Mouse (Mus musculus): ENCODE results near the gene Cenpp. TPM values are rescaled to one million over a fixed set of nuclear protein-coding genes. Genes with fewer than 3 reads are reported as not detected.

Cenpp gene
- total RNA-seq (2023) = 1 to 10 TPM; 6.8 to 7.1 TPM

DNA sequence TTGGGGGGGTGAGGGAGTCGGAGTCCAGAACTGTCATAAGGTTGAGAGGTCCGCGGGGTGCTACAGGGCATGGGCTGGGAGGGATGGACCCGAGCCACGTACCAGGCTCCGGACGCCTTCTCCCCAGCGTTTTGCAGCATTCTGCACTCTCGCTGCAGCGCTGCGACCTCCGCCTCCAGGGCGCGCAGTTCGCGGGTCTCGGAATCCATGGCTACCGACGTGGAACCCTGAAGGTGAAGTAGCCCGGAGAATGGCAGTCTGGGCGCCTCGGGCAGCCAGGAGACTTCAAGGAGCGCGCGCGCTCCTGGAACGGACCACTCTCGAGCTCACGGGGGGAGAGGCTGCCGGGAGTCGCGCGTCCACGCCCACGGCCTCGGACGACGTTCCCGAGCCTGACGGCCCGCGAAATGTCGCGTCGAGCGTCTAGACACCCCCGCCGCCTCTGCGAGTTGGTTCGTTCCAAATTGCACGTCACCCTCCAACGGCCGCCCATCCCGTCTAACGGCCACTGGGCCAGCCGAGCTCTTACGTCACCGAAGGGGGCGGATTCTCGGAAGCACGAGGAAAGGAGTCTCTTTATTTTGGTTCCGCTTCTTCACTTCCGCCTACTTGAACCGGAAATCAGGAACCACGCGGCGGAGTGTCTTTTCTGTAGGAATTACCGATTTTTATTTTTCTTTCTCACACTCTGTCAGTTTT, at the start of gene Cenpp, which contains the start of gene Nol8:
Cenpp (minus strand) TSS at position 305 of the 699 bp plus-strand sequence.
Nol8 (plus strand) TSS at position 598 of the 699 bp plus-strand sequence.

GRCm38 (mm10) chr13:49681351-49682232, 29.0 kb upstream of the Cenpp start, which contains the start of gene Iars:
Iars (plus strand) TSS chr13:49682100.

GRCm38 (mm10) chr13:49607714-49608113, 44.9 kb downstream of the Cenpp start, which contains the start of gene Ogn:
Ogn (plus strand) TSS chr13:49608046.

DNA sequence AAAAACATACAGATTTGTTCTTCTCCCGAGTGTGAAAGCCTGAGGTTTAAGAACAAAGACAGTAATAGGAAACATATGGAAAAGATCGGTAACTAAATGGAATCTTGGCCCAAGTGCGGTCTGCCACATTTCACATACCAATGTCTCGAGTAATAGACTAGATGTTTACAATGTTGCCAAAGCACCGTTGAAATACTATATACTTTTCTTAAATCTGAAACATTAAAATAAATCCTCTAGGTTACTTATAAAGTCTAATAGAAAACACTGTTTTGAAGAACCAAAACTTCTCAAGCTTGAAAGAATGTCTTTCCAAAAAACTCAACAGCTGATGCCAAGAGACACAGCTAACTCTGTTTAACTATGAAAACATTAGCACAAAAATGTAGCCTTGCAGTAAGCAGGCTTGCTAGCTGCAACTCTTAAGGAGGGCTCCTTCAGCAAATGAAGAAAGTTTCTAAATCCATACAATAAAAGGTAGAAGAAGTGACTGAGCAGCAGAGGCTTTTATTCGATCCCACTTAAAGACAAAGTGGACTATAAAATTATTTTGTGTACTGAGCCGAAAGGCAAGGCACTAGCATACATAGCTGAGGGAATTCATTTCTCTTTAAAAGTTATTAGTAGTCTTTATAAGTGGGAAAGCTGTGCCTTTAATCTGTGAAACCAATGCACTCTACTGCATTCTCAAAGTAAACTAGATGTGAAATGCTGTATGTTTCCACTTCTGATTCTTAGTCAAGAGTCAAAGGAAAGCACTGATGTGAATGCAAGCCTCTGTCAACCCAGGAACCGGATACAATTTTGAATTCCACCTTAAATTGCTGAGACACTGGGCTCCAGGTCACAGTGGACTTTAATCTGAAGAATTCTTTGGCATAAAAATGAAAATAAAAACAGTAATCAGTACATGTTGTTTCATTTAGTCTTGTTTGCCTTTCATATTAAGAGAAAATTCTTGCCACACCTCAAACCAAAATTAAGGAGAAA, 70.7 kb downstream of the Cenpp start, which contains the start of gene Omd:
Omd (plus strand) TSS at position 922 of the 990 bp plus-strand sequence.

DNA sequence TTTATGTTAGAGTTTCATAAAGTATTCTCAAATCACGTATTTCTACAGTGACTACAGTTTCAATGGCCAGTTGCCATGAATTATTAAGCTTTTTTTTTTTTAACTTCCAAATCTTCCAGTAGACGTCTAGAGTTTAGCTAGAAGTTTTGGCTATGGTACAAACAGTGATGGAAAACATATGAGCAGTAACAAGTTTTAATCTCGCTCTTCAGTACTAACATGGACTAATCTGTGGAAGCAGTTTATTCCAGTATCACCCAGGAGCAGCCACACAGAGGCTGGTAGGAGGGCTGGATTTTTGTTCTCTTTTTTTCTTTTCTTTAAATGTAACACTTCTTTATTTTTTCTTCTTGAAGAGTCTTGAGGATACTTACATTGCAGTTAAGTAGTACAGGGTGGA, 108.3 kb downstream of the Cenpp start, which contains the start of gene Aspn:
Aspn (plus strand) TSS at position 165 of the 400 bp plus-strand sequence.

GRCm38 (mm10) chr13:49504510-49504909, 148.1 kb downstream of the Cenpp start, which contains the start of gene Ecm2:
Ecm2 (plus strand) TSS chr13:49504810.

GRCm38 (mm10) chr13:49492376-49493368, 159.9 kb downstream of the Cenpp start, which contains the start of gene Tes3-ps:
Tes3-ps (plus strand) TSS chr13:49493318.

GRCm38 (mm10) chr13:49420754-49421605, 231.6 kb downstream of the Cenpp start, which contains the start of gene Ippk:
Ippk (plus strand) TSS chr13:49421249.

Other genes starting within 250 kb of the Cenpp start
- 1 to 10 TPM; 4.6 to 5.2 TPM for gene Ippk, start 231.5 kb downstream of the Cenpp start, total RNA-seq (2023)
- gene Tes3-ps, start 159.5 kb downstream of the Cenpp start, total RNA-seq (2023) = under 1 TPM; 0.53 to 0.80 TPM
- gene Ecm2, start 148.0 kb downstream of the Cenpp start, total RNA-seq (2023) = not detected
- not detected for gene Aspn, start 108.3 kb downstream of the Cenpp start, total RNA-seq (2023)
- not detected for gene Omd, start 70.3 kb downstream of the Cenpp start, total RNA-seq (2023)
- gene Ogn, start 44.7 kb downstream of the Cenpp start, total RNA-seq (2023) = not detected
- gene Nol8, start 293 bp upstream of the Cenpp start, total RNA-seq (2023) = 1 to 10 TPM; 7.8 to 8.8 TPM
- gene Iars, start 29.3 kb upstream of the Cenpp start, total RNA-seq (2023) = 10 to 100 TPM; 29.3 to 39.0 TPM
- gene Gm30302, start 146.2 kb upstream of the Cenpp start, total RNA-seq (2023) = not detected